Mouse (Mus musculus) E14TG2a.4 (cell line): ENCODE measurements around the gene Atg4b.
A peak's percentile ranks its signal among the peaks of the same experiment; 100 is the strongest.
"Not testable (repeated sequence)": the region's sequence is repeated elsewhere in the genome, so short reads cannot be mapped to it uniquely, and the experiment has no call there.

Experiments
- H3K27me3 ChIP-seq: 2 replicates; pipeline ENCODE4 v1.6.1; 2014; ENCODE audit warnings: low read length, control low read depth; ENCODE audit not compliant: insufficient read depth
- H3K36me3 ChIP-seq: 2 replicates; pipeline ENCODE4 v1.6.1; 2014; ENCODE audit warnings: low read length, control low read depth; ENCODE audit not compliant: insufficient read depth
- H3K4me1 ChIP-seq: replicated peaks from 2 replicates; pipeline ENCODE4 v1.6.1; 2014; ENCODE audit warnings: low read depth, low read length, control low read depth
- H3K4me3 ChIP-seq: replicated peaks from 2 replicates; pipeline ENCODE4 v1.5.1; 2014; ENCODE audit warnings: mild to moderate bottlenecking, low read length
- H3K9me3 ChIP-seq: 2 replicates; pipeline ENCODE4 v1.6.1; 2014; ENCODE audit warnings: low read length, control low read depth
- CTCF ChIP-seq: conservative IDR thresholded peaks from 2 replicates; pipeline ENCODE4 v1.5.1; 2014; ENCODE audit warnings: low read length
- NANOG ChIP-seq: IDR thresholded peaks from 2 replicates; pipeline ENCODE4 v1.6.1; 2014; ENCODE audit warnings: borderline replicate concordance, low read length, mixed read lengths
- POU5F1 ChIP-seq: IDR thresholded peaks from 2 replicates; pipeline ENCODE4 v1.6.1; 2014; ENCODE audit warnings: low read length, borderline replicate concordance

The Atg4b gene

DNA sequence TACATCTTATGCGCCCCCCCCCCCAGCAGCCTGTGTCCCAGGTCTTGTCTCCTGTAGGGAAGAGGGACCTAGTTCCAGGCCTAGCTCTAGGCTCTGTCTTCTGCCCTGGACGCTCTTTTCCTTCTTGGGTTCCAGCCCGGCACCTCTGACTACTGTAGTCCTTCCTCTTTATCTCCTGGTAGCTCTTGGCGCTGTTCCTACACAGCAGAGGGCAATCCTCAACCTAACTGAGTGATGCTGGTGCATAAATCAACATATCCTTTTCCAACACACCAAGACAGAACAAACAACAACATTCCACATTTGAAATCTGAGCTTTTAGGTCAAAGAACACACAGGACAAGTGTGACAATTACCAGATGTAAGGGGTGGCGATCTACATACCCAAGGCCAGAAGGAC is 5.1 kb upstream of the Atg4b start:
- Histone ChIP-seq H3K4me3 (no peak overlapping the region), H3K27me3 (no peaks in the 10 kb centered on the region), H3K9me3 (no peaks in the 10 kb centered on the region), H3K4me1 (peaks cover 60% of the 10 kb centered on the region), H3K36me3 (peaks cover 50% of the 10 kb centered on the region)
- TF ChIP-seq POU5F1 (no peak), CTCF (no peak), NANOG (no peak)

- H3K4me1 ChIP-seq: peaks cover 75% of the 10 kb centered on the region
- H3K9me3 ChIP-seq: no peaks in the 10 kb centered on the region
- peaks cover 42% of the 10 kb centered on the region for H3K36me3 ChIP-seq
- no peaks in the 10 kb centered on the region for H3K27me3 ChIP-seq
- no peak overlapping the region for H3K4me3 ChIP-seq
- TF ChIP-seq POU5F1 (no peak), NANOG (no peak), CTCF (no peak)
Measured at GRCm38 (mm10) chr1:93748539-93748938, 2.8 kb upstream of the Atg4b start.

DNA sequence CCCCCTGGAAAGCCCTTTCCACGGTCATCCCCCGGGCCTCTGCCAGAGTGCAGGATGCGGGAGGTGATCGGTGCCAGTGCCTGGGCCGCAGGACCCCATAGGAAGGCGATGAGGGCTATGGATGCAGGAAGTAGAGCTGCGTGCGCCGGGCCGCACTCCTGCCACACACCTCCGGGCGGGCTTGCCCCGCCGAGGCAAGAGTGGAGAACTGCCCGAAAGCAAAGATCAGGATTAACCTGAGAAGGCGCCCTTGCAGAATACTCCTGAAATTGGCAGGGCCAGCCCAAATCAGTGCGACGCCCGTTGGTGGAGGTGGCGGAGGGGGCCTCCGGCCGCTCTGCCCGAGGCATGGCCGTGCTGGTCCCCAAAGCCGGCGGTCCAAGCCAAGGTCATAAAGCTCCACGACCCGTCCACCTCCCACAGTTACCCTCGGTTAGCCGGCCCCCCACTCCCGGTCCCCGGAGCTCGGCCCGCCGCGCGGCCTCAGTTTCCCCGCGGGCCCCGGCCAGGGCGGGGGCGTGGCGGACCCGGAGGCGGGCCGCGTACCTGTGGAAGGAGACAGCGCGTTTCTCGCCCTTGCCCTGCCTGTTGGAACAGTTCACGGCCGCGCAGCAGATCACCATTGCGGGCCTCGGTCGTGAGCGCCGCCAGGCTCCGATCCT is 2.7 kb downstream of the Atg4b start:
- Histone ChIP-seq H3K27me3 (no peaks in the 10 kb centered on the region), H3K4me1 (peaks cover 65% of the 10 kb centered on the region), H3K9me3 (no peaks in the 10 kb centered on the region), H3K36me3 (peaks cover 18% of the 10 kb centered on the region), H3K4me3 (peak overlapping the region; percentile 94)
- TF ChIP-seq POU5F1: no peak
- TF ChIP-seq NANOG: no peak
- no peak for TF ChIP-seq CTCF

GRCm38 (mm10) chr1:93754573-93755290 is 3.4 kb downstream of the Atg4b start, which contains the start of gene Thap4:
Thap4 (minus strand) TSS chr1:93754864.
- peaks cover 11% of the 10 kb centered on the region for H3K36me3 ChIP-seq
- H3K9me3 ChIP-seq: no peaks in the 10 kb centered on the region
- H3K27me3 ChIP-seq: no peaks in the 10 kb centered on the region
- H3K4me1 ChIP-seq: peaks cover 65% of the 10 kb centered on the region
- peak within 1 kb of the TSS; percentile 94 for H3K4me3 ChIP-seq
- TF ChIP-seq POU5F1 (no peak), NANOG (no peak), CTCF (no peak)

DNA sequence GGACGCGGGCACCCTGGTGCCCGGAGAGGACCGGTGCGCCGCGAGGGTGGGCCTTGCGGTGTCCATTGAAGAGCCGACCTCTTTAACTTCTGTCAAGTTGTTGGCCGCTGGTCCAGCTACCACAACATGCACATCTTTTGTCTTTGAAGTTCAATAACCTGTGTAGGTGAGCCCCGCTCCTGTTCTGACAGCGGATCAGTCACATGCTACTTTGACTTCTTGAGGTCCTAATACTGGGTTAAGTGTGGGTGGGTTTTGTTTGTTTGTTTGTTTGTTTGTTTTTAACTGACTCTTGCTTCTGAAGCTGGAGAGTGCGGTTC is 4.0 kb downstream of the Atg4b start:
- Histone ChIP-seq H3K4me1 (peaks cover 65% of the 10 kb centered on the region), H3K27me3 (no peaks in the 10 kb centered on the region), H3K9me3 (no peaks in the 10 kb centered on the region), H3K4me3 (peak overlapping the region; percentile 94), H3K36me3 (peaks cover 6% of the 10 kb centered on the region)
- TF ChIP-seq NANOG: no peak
- TF ChIP-seq POU5F1: no peak
- no peak for TF ChIP-seq CTCF

DNA sequence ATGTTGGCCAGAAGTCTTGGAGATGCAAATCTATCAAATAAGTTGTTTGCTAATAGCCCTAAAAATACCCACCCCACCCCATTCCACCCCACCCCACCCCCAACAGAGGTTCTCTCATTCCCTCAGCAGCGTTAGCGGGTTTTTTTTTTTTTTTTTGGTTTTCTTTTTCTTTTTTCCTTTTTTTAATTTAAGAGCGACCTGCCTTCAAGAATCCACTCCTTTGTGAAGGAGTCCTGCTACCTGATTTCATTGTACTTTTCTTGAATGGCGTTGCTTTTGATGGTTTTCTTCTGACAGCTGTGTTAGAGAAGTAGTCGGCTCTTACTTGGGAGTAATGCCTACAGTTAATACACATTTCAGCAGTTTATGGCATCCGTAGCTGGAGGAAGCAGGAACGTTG is 4.3 kb downstream of the Atg4b start:
- H3K4me3 ChIP-seq: peak overlapping the region; percentile 94
- H3K36me3 ChIP-seq: peaks cover 2% of the 10 kb centered on the region
- H3K27me3 ChIP-seq: no peaks in the 10 kb centered on the region
- H3K4me1 ChIP-seq: peaks cover 63% of the 10 kb centered on the region
- TF ChIP-seq CTCF: no peak
- TF ChIP-seq NANOG: no peak
- TF ChIP-seq POU5F1: no peak
- H3K9me3 ChIP-seq: no peaks in the 10 kb centered on the region

DNA sequence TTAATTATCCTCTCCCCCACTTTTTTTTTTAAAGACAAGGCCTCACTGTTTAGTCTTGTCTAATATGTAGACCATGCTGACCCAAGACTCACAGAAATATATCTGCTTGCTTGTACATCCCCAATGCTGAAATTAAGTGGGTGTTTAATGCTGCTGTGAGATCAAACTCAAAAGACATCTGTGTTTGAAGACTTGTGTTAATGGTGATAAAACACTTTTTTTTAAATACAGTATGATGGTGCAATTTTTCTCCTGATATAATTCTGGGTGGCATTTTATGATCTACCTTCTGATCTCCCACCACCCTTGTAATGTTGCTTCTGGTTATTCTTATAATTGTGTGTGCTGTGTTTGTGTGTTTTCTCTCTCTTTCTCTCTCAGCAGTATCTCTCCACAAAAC is 4.9 kb downstream of the Atg4b start:
- Histone ChIP-seq H3K4me1 (peaks cover 61% of the 10 kb centered on the region), H3K36me3 (no peaks in the 10 kb centered on the region), H3K27me3 (no peaks in the 10 kb centered on the region), H3K4me3 (peak overlapping the region; percentile 29; the same call in 1 of the 2 replicates), H3K9me3 (no peaks in the 10 kb centered on the region)
- TF ChIP-seq CTCF: no peak
- TF ChIP-seq NANOG: no peak
- no peak for TF ChIP-seq POU5F1

- H3K4me1 ChIP-seq: peaks cover 58% of the 10 kb centered on the region
- H3K4me3 ChIP-seq: no peak overlapping the region
- no peak for TF ChIP-seq POU5F1
- no peak for TF ChIP-seq CTCF
- TF ChIP-seq NANOG: no peak
- H3K9me3 ChIP-seq: no peaks in the 10 kb centered on the region
- H3K27me3 ChIP-seq: no peaks in the 10 kb centered on the region
- H3K36me3 ChIP-seq: no peaks in the 10 kb centered on the region
Measured at GRCm38 (mm10) chr1:93760076-93760475, 8.8 kb downstream of the Atg4b start.

GRCm38 (mm10) chr1:93763531-93763930 is 12.2 kb downstream of the Atg4b start:
- H3K9me3 ChIP-seq, H3K36me3 ChIP-seq, H3K27me3 ChIP-seq, H3K4me3 ChIP-seq: not testable (repeated sequence)
- peaks cover 34% of the 10 kb centered on the region for H3K4me1 ChIP-seq
